Comparison of ENCODE assay signal across 10 mouse cellular contexts in the genomic region with DNA sequence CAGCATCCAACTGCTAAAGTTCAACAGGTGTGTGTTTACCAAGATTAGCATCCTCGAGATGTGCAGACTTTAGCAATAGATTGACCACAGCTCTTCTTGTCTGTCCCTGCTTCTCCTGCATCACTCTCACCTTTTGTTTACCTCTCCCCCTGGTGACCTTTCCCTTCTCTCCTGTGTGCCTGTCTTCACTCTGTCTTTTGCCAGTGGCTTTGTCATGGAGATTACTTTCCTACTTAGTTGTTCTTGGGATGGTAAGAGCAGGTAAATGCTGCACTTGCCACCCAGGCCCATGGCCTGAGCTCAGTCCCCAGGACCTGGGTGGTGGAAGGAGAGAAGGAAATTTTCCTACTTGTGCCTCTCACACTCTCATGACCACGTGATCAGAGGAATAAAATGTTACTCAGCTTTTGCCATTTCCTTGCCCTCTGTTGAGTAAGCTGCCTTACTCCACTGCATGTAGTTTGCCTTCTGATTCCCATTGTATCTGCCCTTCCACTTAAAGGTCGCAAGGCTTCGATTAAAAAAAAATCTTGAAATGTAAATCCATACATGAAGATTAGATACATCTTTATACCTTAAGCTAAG. TPM values are rescaled to one million over a fixed set of nuclear protein-coding genes. Genes with fewer than 3 reads are reported as not detected.
A peak's percentile ranks its signal among the peaks of the same experiment; 100 is the strongest.
DNase-seq lines count a peak whose midpoint lies in the region; ATAC-seq and TF ChIP-seq lines count a peak whose summit lies in the region.
"Had no signal": no experiment of that assay in that cellular context is flagged by ENCODE, and none has a peak within 500 bp of the region (broad histone marks: within the 10 kb centered on the region; RNA-seq: fewer than 3 reads in every experiment).

No protein-coding gene starts in this region.

- 65% methylated on average over 4 of the region's 4 CpGs for WGBS in heart, postnatal 0 days
- WGBS in heart, adult 2 months, result 78% methylated on average over 4 of the region's 4 CpGs
- WGBS in forebrain, embryonic 13.5 days, result 79% methylated on average over 4 of the region's 4 CpGs
- 73% methylated on average over 4 of the region's 4 CpGs for WGBS in midbrain, embryonic 11.5 days

- H3K9ac ChIP-seq in heart, postnatal 0 days (replicated peaks; ENCODE audit: low read depth, low read length), result 0 out of 2 replicates have a peak overlapping the region, but pooled peaks have one; percentile 74
- no peak overlapping the region for H3K9ac ChIP-seq in heart, adult 2 months (ENCODE audit: low read depth, low read length)
- 0 out of 2 replicates have a peak overlapping the region, but pooled peaks have one; percentile 86 for H3K9ac ChIP-seq in ES-Bruce4 (ENCODE audit: low read depth, poor library complexity, severe bottlenecking)
- no peak overlapping the region for H3K9ac ChIP-seq in forebrain, embryonic 13.5 days
- no peak overlapping the region for H3K9ac ChIP-seq in midbrain, embryonic 11.5 days (ENCODE audit: low read length)

- no peaks in the 10 kb centered on the region for H3K27me3 ChIP-seq in heart, postnatal 0 days (ENCODE audit: control insufficient read depth, insufficient read depth, low read length)
- H3K27me3 ChIP-seq in heart, adult 2 months (ENCODE audit: control insufficient read depth, insufficient read depth, low read length), result no peaks in the 10 kb centered on the region
- no peaks in the 10 kb centered on the region for H3K27me3 ChIP-seq in ES-Bruce4 (ENCODE audit: control insufficient read depth, insufficient read depth, low read length, poor library complexity, severe bottlenecking)
- H3K27me3 ChIP-seq in forebrain, embryonic 13.5 days, result no peaks in the 10 kb centered on the region
- H3K27me3 ChIP-seq in midbrain, embryonic 11.5 days (ENCODE audit: control insufficient read depth, insufficient read depth, low read length), result no peaks in the 10 kb centered on the region

- H3K27ac ChIP-seq in heart, postnatal 0 days (ENCODE audit: low read depth), result no peak overlapping the region
- no peak overlapping the region for H3K27ac ChIP-seq in heart, adult 2 months
- peak overlapping the region; percentile 63 for H3K27ac ChIP-seq in ES-Bruce4 (ENCODE audit: insufficient read depth, low read length)
- no peak overlapping the region for H3K27ac ChIP-seq in forebrain, embryonic 13.5 days
- no peak overlapping the region for H3K27ac ChIP-seq in midbrain, embryonic 11.5 days (ENCODE audit: low read depth, low read length)

- intact Hi-C loops in heart, adult 2 months (cut with DNase I), result loop anchor here (10.0 kb wide), 2 partner anchors 541 to 761 kb away; a partner anchor contains a TSS

- no peak for ATAC-seq in heart, postnatal 0 days (ENCODE audit: insufficient read depth, low read depth)
- ATAC-seq in forebrain, embryonic 13.5 days, result no peak
- no peak for ATAC-seq in midbrain, embryonic 11.5 days (ENCODE audit: low FRiP score)

- H3K4me1 ChIP-seq in heart, postnatal 0 days (ENCODE audit: control insufficient read depth, insufficient read depth), result peaks cover 12% of the 10 kb centered on the region
- peaks cover 1% of the 10 kb centered on the region; the same call in 1 of the 2 replicates for H3K4me1 ChIP-seq in heart, adult 2 months (ENCODE audit: control insufficient read depth, insufficient read depth, low read length)
- H3K4me1 ChIP-seq in ES-Bruce4 (ENCODE audit: control insufficient read depth, insufficient read depth, low read length), result peaks cover 2% of the 10 kb centered on the region
- peaks cover 21% of the 10 kb centered on the region for H3K4me1 ChIP-seq in forebrain, embryonic 13.5 days
- peaks cover 15% of the 10 kb centered on the region for H3K4me1 ChIP-seq in midbrain, embryonic 11.5 days (ENCODE audit: control insufficient read depth, insufficient read depth, low read length)

- no peak for TF ChIP-seq CTCF in heart, postnatal 0 days (IDR thresholded peaks at IDR 0.05; ENCODE audit: low read depth)
- no peak for TF ChIP-seq CTCF in heart, adult 2 months (IDR thresholded peaks at IDR 0.05)
- TF ChIP-seq CTCF in ES-Bruce4 (IDR thresholded peaks at IDR 0.05; ENCODE audit: low read depth, low read length), result no peak

- no peak for DNase-seq in heart, postnatal 0 days (ENCODE audit: low spot score)
- no peak for DNase-seq in heart, adult 2 months
- DNase-seq in midbrain, embryonic 11.5 days (ENCODE audit: low spot score, missing footprints), result no peak
- DNase-seq in right cerebral cortex, postnatal 4 days, result no peak
- DNase-seq in urinary bladder, postnatal 10 days (ENCODE audit: low spot score), result no peak
- DNase-seq in left cerebral cortex, adult 8-10 months (ENCODE audit: low spot score in 2 of 2), result no peak
- DNase-seq: kidney, adult 9 months; right cerebral cortex, postnatal 25 days had no signal

- TF ChIP-seq POLR2A in heart, adult 2 months (IDR thresholded peaks at IDR 0.05; ENCODE audit: insufficient read depth, low read depth, low read length), result no peak
- TF ChIP-seq POLR2A in ES-Bruce4 (IDR thresholded peaks at IDR 0.05; ENCODE audit: insufficient read depth, low read length), result no peak

- no peaks in the 10 kb centered on the region; the same call in 1 of the 2 replicates for H3K79me2 ChIP-seq in heart, adult 2 months (replicated peaks; ENCODE audit: control insufficient read depth, insufficient read depth, low read length)

- H3K4me3 ChIP-seq in heart, postnatal 0 days (ENCODE audit: low read depth, low read length), result no peak overlapping the region
- H3K4me3 ChIP-seq in heart, adult 2 months, result no peak overlapping the region
- peak overlapping the region; percentile 4 for H3K4me3 ChIP-seq in ES-Bruce4 (ENCODE audit: low read depth, low read length)
- H3K4me3 ChIP-seq in forebrain, embryonic 13.5 days, result no peak overlapping the region
- H3K4me3 ChIP-seq in midbrain, embryonic 11.5 days (ENCODE audit: low read depth, low read length), result no peak overlapping the region

- H3K9me3 ChIP-seq in heart, postnatal 0 days (replicated peaks; ENCODE audit: control insufficient read depth, low read length), result no peaks in the 10 kb centered on the region
- H3K9me3 ChIP-seq in ES-Bruce4 (replicated peaks; ENCODE audit: control insufficient read depth, insufficient read depth, low read length, poor library complexity, severe bottlenecking), result no peaks in the 10 kb centered on the region
- no peaks in the 10 kb centered on the region for H3K9me3 ChIP-seq in forebrain, embryonic 13.5 days (replicated peaks)
- no peaks in the 10 kb centered on the region for H3K9me3 ChIP-seq in midbrain, embryonic 11.5 days (ENCODE audit: control insufficient read depth, low read length)

- no peak for TF ChIP-seq EP300 in heart, postnatal 0 days (IDR thresholded peaks at IDR 0.05; ENCODE audit: low read depth)
- no peak for TF ChIP-seq EP300 in heart, adult 2 months (IDR thresholded peaks at IDR 0.05; ENCODE audit: insufficient read depth, low read depth, low read length)
- TF ChIP-seq EP300 in ES-Bruce4 (IDR thresholded peaks at IDR 0.05; ENCODE audit: insufficient read depth, low read depth, low read length), result no peak

- peak overlapping the region; percentile 85 for H3K4me2 ChIP-seq in heart, postnatal 0 days (ENCODE audit: low read depth, low read length)
- peak overlapping the region; percentile 79 for H3K4me2 ChIP-seq in forebrain, embryonic 13.5 days
- peak overlapping the region; percentile 76; the same call in 1 of the 2 replicates for H3K4me2 ChIP-seq in midbrain, embryonic 11.5 days

- H3K36me3 ChIP-seq in heart, postnatal 0 days (replicated peaks; ENCODE audit: control insufficient read depth, insufficient read depth, low read length), result no peaks in the 10 kb centered on the region
- H3K36me3 ChIP-seq in heart, adult 2 months (ENCODE audit: control insufficient read depth, insufficient read depth, low read length), result no peaks in the 10 kb centered on the region
- H3K36me3 ChIP-seq in ES-Bruce4 (ENCODE audit: control insufficient read depth, insufficient read depth, low read length, poor library complexity, severe bottlenecking), result peaks cover 9% of the 10 kb centered on the region
- peaks cover 16% of the 10 kb centered on the region for H3K36me3 ChIP-seq in forebrain, embryonic 13.5 days (ENCODE audit: poor library complexity, severe bottlenecking)
- H3K36me3 ChIP-seq in midbrain, embryonic 11.5 days (ENCODE audit: control insufficient read depth, insufficient read depth, low read length), result no peaks in the 10 kb centered on the region

RNA-seq across cellular contexts. Expression of a gene that starts 2.1 kb away (rescaled TPM):
- total RNA-seq in heart, postnatal 0 days (2014; rRNA removed; ENCODE audit: low replicate concordance), result 5.8 and 8.4 TPM in 2 replicates
- polyA plus RNA-seq in heart, postnatal 0 days (2015; fragmentation: Nextera tagmentation; extraction: Ambion mirVana), result 57.5 and 61.5 TPM in 2 replicates
- total RNA-seq in heart, adult 2 months (2021), result 10 to 100 TPM; 20.9 to 28.3 TPM
- 23.3 and 31.7 TPM in 2 replicates for polyA plus RNA-seq in heart, adult 2 months (2012; rRNA removed)
- 41.0 and 41.8 TPM in 2 replicates for polyA plus RNA-seq in ES-Bruce4 (2011; ENCODE audit: insufficient read depth, insufficient read length, low read depth, missing spikeins)
- polyA plus RNA-seq in forebrain, embryonic 13.5 days (2015; fragmentation: Nextera tagmentation; extraction: Ambion mirVana), result 66.8 and 69.4 TPM in 2 replicates
- 60.6 and 66.2 TPM in 2 replicates for polyA plus RNA-seq in midbrain, embryonic 11.5 days (2014; fragmentation: Nextera tagmentation; extraction: Ambion mirVana)
- total RNA-seq in left cerebral cortex, adult 8-10 months (2022), result 10 to 100 TPM; 23.1 to 25.3 (median 24.4) TPM

RNA-seq across cellular contexts. Expression of a gene that starts 2.2 kb away (rescaled TPM):
- total RNA-seq in heart, postnatal 0 days (2014; rRNA removed; ENCODE audit: low replicate concordance), result 38.1 and 50.9 TPM in 2 replicates
- 33.5 and 39.2 TPM in 2 replicates for polyA plus RNA-seq in heart, postnatal 0 days (2015; fragmentation: Nextera tagmentation; extraction: Ambion mirVana)
- total RNA-seq in heart, adult 2 months (2021), result 10 to 100 TPM; 61.2 to 75.2 TPM
- 14.3 and 35.7 TPM in 2 replicates for polyA plus RNA-seq in heart, adult 2 months (2012; rRNA removed)
- polyA plus RNA-seq in ES-Bruce4 (2011; ENCODE audit: insufficient read depth, insufficient read length, low read depth, missing spikeins), result 36.0 and 39.3 TPM in 2 replicates
- 20.7 and 22.5 TPM in 2 replicates for polyA plus RNA-seq in forebrain, embryonic 13.5 days (2015; fragmentation: Nextera tagmentation; extraction: Ambion mirVana)
- polyA plus RNA-seq in midbrain, embryonic 11.5 days (2014; fragmentation: Nextera tagmentation; extraction: Ambion mirVana), result 20.8 and 22.9 TPM in 2 replicates
- 10 to 100 TPM; 14.1 to 16.6 (median 15.0) TPM for total RNA-seq in left cerebral cortex, adult 8-10 months (2022)

Comparison
In these comparisons a context has a peak if more than half of its experiments do, and no peak if none do; other contexts are left out.
1. H3K9ac ChIP-seq: peak in heart, postnatal 0 days (single experiment) and ES-Bruce4 (single experiment); none in heart, adult 2 months (single experiment), forebrain, embryonic 13.5 days (single experiment) and midbrain, embryonic 11.5 days (single experiment).
2. Peak in every context shown above with its lines, with median percentiles within 50 percentile points of each other: H3K4me2 ChIP-seq.